Mouse (Mus musculus): Measurements from ENCODE around the gene Pear1. TPM values are rescaled to one million over a fixed set of nuclear protein-coding genes. Genes with fewer than 3 reads are reported as not detected.
A peak's percentile ranks its signal among the peaks of the same experiment; 100 is the strongest.

Pear1 gene
- polyA plus RNA-seq, 1 experiment, result 164 TPM

GRCm38 (mm10) chr3:87743927-87744326 lies 80.2 kb downstream of the Pear1 start:
- TF ChIP-seq GATA1 (IDR thresholded peaks at IDR 0.05; ENCODE audit: borderline replicate concordance, low read length), result no peak
- no peak for TF ChIP-seq FLI1 (IDR thresholded peaks at IDR 0.05; ENCODE audit: low read length)
- H3K27me3 ChIP-seq (replicated peaks), result no peaks in the 10 kb centered on the region
- H3K36me3 ChIP-seq (replicated peaks; ENCODE audit: low read length), result peaks cover 94% of the 10 kb centered on the region
- H3K9me3 ChIP-seq, result no peaks in the 10 kb centered on the region
- no peak overlapping the region for H3K4me3 ChIP-seq (replicated peaks)
- peaks cover 30% of the 10 kb centered on the region for H3K4me1 ChIP-seq

DNA sequence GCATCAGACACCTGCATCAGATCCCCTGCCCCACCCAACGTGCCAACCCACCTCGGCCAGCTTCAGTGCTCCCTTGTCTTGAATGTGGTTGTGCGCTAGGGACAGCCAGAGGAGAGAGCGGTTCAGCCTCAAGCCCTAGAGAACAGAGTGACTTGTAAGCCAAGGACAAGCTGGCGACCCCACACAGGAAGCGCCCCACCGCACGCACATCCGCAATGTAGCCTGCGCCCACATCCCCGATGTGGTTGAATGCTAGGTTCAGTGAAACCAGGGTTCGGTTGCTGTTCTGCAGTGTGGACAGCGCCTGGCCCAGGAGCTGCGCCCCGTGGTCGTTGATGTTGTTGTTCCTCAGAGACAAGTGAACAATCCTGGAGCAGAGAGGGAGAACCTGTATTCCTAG lies 81.4 kb downstream of the Pear1 start:
- H3K27me3 ChIP-seq (replicated peaks), result no peaks in the 10 kb centered on the region
- no peaks in the 10 kb centered on the region for H3K9me3 ChIP-seq
- peaks cover 92% of the 10 kb centered on the region for H3K36me3 ChIP-seq (replicated peaks; ENCODE audit: low read length)
- no peak for TF ChIP-seq FLI1 (IDR thresholded peaks at IDR 0.05; ENCODE audit: low read length)
- TF ChIP-seq GATA1 (IDR thresholded peaks at IDR 0.05; ENCODE audit: borderline replicate concordance, low read length), result no peak
- peaks cover 33% of the 10 kb centered on the region for H3K4me1 ChIP-seq
- peak overlapping the region; percentile 23 for H3K4me3 ChIP-seq (replicated peaks)

DNA sequence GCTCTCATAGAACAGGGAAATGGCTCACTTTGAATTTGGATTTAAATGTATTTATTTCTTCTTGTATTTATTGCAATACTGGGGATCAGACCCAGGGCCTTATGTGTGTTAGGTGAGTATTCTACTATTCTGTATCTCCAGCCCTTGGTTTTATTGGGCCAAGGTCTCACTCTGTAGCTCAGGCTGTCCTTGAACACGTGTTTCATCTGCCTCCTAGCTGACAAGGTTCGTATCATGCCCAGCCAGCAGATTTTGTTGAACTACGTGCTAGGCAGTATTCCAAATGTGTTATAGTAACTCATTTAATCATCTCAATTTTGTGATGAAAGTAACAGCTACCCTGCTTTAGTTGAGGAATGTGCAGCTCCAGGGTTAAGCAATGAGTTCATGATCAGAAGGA lies 82.1 kb downstream of the Pear1 start:
- Histone ChIP-seq H3K9me3 (no peaks in the 10 kb centered on the region), H3K4me1 (peaks cover 32% of the 10 kb centered on the region), H3K27me3 (replicated peaks) (no peaks in the 10 kb centered on the region), H3K4me3 (replicated peaks) (no peak overlapping the region), H3K36me3 (replicated peaks; ENCODE audit: low read length) (peaks cover 92% of the 10 kb centered on the region)
- no peak for TF ChIP-seq GATA1 (IDR thresholded peaks at IDR 0.05; ENCODE audit: borderline replicate concordance, low read length)
- TF ChIP-seq FLI1 (IDR thresholded peaks at IDR 0.05; ENCODE audit: low read length), result no peak

- TF ChIP-seq FLI1 (IDR thresholded peaks at IDR 0.05; ENCODE audit: low read length) (no peak), GATA1 (IDR thresholded peaks at IDR 0.05; ENCODE audit: borderline replicate concordance, low read length) (no peak)
- no peaks in the 10 kb centered on the region for H3K27me3 ChIP-seq (replicated peaks)
- H3K4me3 ChIP-seq (replicated peaks), result no peak overlapping the region
- H3K9me3 ChIP-seq, result no peaks in the 10 kb centered on the region
- H3K36me3 ChIP-seq (replicated peaks; ENCODE audit: low read length), result peaks cover 88% of the 10 kb centered on the region
- H3K4me1 ChIP-seq, result peaks cover 21% of the 10 kb centered on the region
These were observed 85.2 kb downstream of the Pear1 start for GRCm38 (mm10) chr3:87738906-87739305.

DNA sequence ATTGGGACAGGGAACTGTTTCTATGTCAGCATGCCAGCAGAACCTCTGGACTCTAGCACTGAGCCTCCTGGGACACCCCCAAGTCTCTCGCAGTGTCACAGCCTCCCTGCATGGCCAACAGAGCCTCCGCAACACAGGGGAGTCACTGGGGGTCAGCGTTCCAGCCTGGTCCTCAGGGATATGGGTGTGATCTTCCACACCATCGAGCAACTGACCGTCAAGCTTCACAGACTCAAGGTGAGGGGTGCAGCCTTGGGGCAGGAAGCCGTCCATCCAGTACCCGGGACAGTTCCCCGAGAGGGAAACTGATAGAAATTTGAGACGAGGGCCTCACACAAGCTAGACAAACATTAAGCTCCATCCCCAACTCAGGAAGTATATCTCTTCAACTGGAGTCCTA lies 88.8 kb downstream of the Pear1 start:
- TF ChIP-seq FLI1 (IDR thresholded peaks at IDR 0.05; ENCODE audit: low read length) (no peak), GATA1 (IDR thresholded peaks at IDR 0.05; ENCODE audit: borderline replicate concordance, low read length) (no peak)
- no peaks in the 10 kb centered on the region for H3K9me3 ChIP-seq
- H3K36me3 ChIP-seq (replicated peaks; ENCODE audit: low read length), result peaks cover 52% of the 10 kb centered on the region
- no peak overlapping the region for H3K4me3 ChIP-seq (replicated peaks)
- peaks cover 11% of the 10 kb centered on the region; the same call in 1 of the 2 replicates for H3K4me1 ChIP-seq
- peaks cover 3% of the 10 kb centered on the region for H3K27me3 ChIP-seq (replicated peaks)

DNA sequence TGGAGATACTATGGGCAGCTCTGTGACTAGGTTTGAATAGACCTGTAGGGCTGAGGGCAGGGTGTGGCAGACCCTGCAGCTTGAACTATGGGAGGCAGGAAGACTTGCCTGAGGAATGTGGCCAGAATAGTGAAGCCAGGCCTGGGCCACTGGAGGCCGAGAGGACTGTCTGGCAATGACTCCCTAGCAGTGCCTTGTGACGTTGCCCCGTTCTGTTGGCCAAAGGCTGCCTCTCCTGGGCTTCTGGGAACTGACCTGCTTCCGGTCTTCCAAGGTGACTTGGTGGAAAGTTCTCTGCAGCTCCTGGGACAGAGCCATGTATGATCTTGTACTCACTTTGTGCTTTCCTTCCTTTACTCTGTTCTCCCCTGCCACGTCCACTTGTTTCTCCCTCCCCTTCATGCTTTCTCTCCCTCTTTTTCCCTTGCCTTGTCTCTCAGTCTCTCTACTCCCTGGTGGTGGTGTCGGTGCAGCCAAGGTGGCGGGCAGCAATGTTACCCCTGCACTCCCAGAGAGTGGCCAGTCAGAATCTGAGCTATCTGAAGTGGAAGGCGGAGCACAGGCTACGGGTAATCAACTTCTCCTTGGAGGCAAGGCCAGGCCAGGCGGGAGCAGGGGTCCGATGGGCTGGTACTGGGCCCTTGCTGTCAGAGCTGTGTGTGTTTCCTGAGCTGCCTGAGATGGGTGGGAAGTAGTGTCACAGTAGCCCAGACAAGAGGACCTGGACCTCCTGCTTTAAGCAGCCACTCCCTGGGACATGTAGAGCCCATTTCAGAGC lies 89.9 kb downstream of the Pear1 start:
- Histone ChIP-seq H3K36me3 (replicated peaks; ENCODE audit: low read length) (peaks cover 40% of the 10 kb centered on the region), H3K9me3 (no peaks in the 10 kb centered on the region)

GRCm38 (mm10) chr3:87733098-87733497 lies 91.0 kb downstream of the Pear1 start:
- Histone ChIP-seq H3K4me1 (peaks cover 21% of the 10 kb centered on the region), H3K27me3 (replicated peaks) (peaks cover 10% of the 10 kb centered on the region), H3K36me3 (replicated peaks; ENCODE audit: low read length) (peaks cover 30% of the 10 kb centered on the region), H3K4me3 (replicated peaks) (no peak overlapping the region), H3K9me3 (no peaks in the 10 kb centered on the region)
- no peak for TF ChIP-seq GATA1 (IDR thresholded peaks at IDR 0.05; ENCODE audit: borderline replicate concordance, low read length)
- TF ChIP-seq FLI1 (IDR thresholded peaks at IDR 0.05; ENCODE audit: low read length), result no peak

More for the DNA sequence above, 89.9 kb downstream of the Pear1 start:
- TF ChIP-seq FLI1 (IDR thresholded peaks at IDR 0.05; ENCODE audit: low read length) (no peak), GATA1 (IDR thresholded peaks at IDR 0.05; ENCODE audit: borderline replicate concordance, low read length) (no peak)
- H3K4me3 ChIP-seq (replicated peaks), result no peak overlapping the region
- peaks cover 5% of the 10 kb centered on the region for H3K27me3 ChIP-seq (replicated peaks)
- peaks cover 18% of the 10 kb centered on the region for H3K4me1 ChIP-seq

DNA sequence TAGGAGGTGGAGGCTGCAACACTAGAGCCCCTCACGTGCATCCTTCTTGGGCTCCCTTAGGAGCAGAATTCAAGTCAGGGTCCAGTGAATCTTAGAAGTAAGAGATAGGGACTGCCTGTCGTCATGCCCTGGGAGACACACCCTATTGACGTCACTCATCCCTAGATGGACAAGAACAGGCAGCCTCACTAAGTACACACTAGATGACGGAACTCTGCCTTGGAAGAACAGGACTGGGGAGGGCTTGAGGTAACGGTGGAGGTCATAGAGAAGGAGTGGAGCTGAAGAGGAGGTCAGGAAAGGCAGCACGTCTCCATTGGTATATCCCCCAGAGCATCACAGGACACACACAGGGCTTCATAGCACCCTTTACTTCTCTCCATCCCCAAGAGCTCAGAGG lies 95.4 kb downstream of the Pear1 start:
- H3K9me3 ChIP-seq, result peaks cover 6% of the 10 kb centered on the region; the same call in 1 of the 2 replicates
- peaks cover 7% of the 10 kb centered on the region for H3K36me3 ChIP-seq (replicated peaks; ENCODE audit: low read length)
- peaks cover 17% of the 10 kb centered on the region for H3K4me1 ChIP-seq
- peaks cover 15% of the 10 kb centered on the region for H3K27me3 ChIP-seq (replicated peaks)
- TF ChIP-seq FLI1 (IDR thresholded peaks at IDR 0.05; ENCODE audit: low read length) (no peak), GATA1 (IDR thresholded peaks at IDR 0.05; ENCODE audit: borderline replicate concordance, low read length) (no peak)
- no peak overlapping the region for H3K4me3 ChIP-seq (replicated peaks)

GRCm38 (mm10) chr3:87726191-87726590 lies 97.9 kb downstream of the Pear1 start:
- Histone ChIP-seq H3K4me1 (peaks cover 12% of the 10 kb centered on the region), H3K27me3 (replicated peaks) (peaks cover 21% of the 10 kb centered on the region), H3K36me3 (replicated peaks; ENCODE audit: low read length) (peaks cover 7% of the 10 kb centered on the region), H3K9me3 (peaks cover 6% of the 10 kb centered on the region; the same call in 1 of the 2 replicates), H3K4me3 (replicated peaks) (no peak overlapping the region)
- no peak for TF ChIP-seq GATA1 (IDR thresholded peaks at IDR 0.05; ENCODE audit: borderline replicate concordance, low read length)
- TF ChIP-seq FLI1 (IDR thresholded peaks at IDR 0.05; ENCODE audit: low read length), result no peak

DNA sequence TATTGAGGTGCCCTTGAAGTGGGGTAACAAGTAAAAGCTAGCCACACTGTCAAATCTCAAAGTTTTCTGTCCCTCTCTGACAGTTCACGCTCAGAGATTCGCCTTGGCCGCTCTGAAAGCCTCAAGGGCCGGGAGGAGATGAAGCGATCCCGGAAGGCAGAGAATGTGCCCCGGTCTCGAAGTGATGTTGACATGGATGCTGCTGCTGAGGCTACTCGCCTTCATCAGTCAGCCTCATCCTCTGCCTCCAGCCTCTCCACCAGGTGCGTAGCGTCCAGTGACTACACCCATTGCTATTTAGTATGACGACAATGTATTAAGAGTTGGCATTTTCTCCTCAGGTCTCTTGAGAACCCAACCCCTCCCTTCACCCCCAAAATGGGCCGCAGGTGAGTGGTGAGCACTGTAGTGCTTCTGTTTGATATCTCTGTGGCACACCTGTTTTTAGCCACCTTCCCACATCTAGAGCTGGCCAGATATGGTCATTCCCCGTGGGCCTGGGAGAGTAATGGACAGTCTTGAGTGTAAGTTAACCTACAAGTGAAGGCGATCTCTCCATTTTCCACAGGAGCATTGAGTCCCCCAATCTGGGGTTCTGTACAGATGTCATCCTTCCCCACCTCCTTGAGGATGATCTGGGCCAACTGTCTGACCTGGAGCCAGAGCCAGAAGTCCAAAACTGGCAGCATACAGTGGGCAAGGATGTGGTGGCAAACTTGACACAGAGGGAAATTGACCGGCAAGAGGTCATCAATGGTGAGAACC lies 98.5 kb downstream of the Pear1 start:
- Histone ChIP-seq H3K27me3 (replicated peaks) (peaks cover 20% of the 10 kb centered on the region), H3K4me1 (peaks cover 12% of the 10 kb centered on the region), H3K9me3 (peaks cover 6% of the 10 kb centered on the region; the same call in 1 of the 2 replicates), H3K36me3 (replicated peaks; ENCODE audit: low read length) (peaks cover 7% of the 10 kb centered on the region), H3K4me3 (replicated peaks) (no peak overlapping the region)
- TF ChIP-seq GATA1 (IDR thresholded peaks at IDR 0.05; ENCODE audit: borderline replicate concordance, low read length) (no peak), FLI1 (IDR thresholded peaks at IDR 0.05; ENCODE audit: low read length) (no peak)

All from megakaryocyte, embryonic 14.5 days (primary cell).